Mouse (Mus musculus): ENCODE measurements around the gene Lkaaear1.

Lkaaear1 gene

GRCm38 (mm10) chr2:181698241-181698640 is at the start of gene Lkaaear1:
Gene Lkaaear1, minus strand, starts transcription at chr2:181698442.
- no peak for DNase-seq (ENCODE audit: extremely low read depth, insufficient read length, low spot score)

GRCm38 (mm10) chr2:181730051-181730450 is 31.8 kb upstream of the Lkaaear1 start:
- DNase-seq (ENCODE audit: extremely low read depth, insufficient read length, low spot score), result no peak

GRCm38 (mm10) chr2:181727659-181728262 is 29.5 kb upstream of the Lkaaear1 start:
- DNase-seq (ENCODE audit: extremely low read depth, insufficient read length, low spot score), result no peak

- no peak for DNase-seq (ENCODE audit: extremely low read depth, insufficient read length, low spot score)
These were observed 24.0 kb upstream of the Lkaaear1 start for GRCm38 (mm10) chr2:181722213-181722612.

GRCm38 (mm10) chr2:181721200-181721599 is 23.0 kb upstream of the Lkaaear1 start:
- DNase-seq (ENCODE audit: extremely low read depth, insufficient read length, low spot score), result no peak

- no peak for DNase-seq (ENCODE audit: extremely low read depth, insufficient read length, low spot score)
These were observed 21.8 kb upstream of the Lkaaear1 start for GRCm38 (mm10) chr2:181720061-181720460.

- no peak for DNase-seq (ENCODE audit: extremely low read depth, insufficient read length, low spot score)
These were observed 18.7 kb upstream of the Lkaaear1 start for GRCm38 (mm10) chr2:181716991-181717390.

- no peak for DNase-seq (ENCODE audit: extremely low read depth, insufficient read length, low spot score)
These were observed 17.1 kb upstream of the Lkaaear1 start for GRCm38 (mm10) chr2:181715382-181715781.

- no peak for DNase-seq (ENCODE audit: extremely low read depth, insufficient read length, low spot score)
These were observed 16.7 kb upstream of the Lkaaear1 start, which contains the start of gene Oprl1 for GRCm38 (mm10) chr2:181714903-181715326. Gene Oprl1, plus strand, starts transcription at chr2:181715016.

GRCm38 (mm10) chr2:181713749-181714148 is 15.5 kb upstream of the Lkaaear1 start:
- no peak for DNase-seq (ENCODE audit: extremely low read depth, insufficient read length, low spot score)

GRCm38 (mm10) chr2:181706668-181707067 is 8.4 kb upstream of the Lkaaear1 start:
- DNase-seq (ENCODE audit: extremely low read depth, insufficient read length, low spot score), result no peak

GRCm38 (mm10) chr2:181696801-181697420 is 1.3 kb downstream of the Lkaaear1 start:
- no peak for DNase-seq (ENCODE audit: extremely low read depth, insufficient read length, low spot score)

- no peak for DNase-seq (ENCODE audit: extremely low read depth, insufficient read length, low spot score)
These were observed 2.5 kb downstream of the Lkaaear1 start for GRCm38 (mm10) chr2:181695776-181696175.

- DNase-seq (ENCODE audit: extremely low read depth, insufficient read length, low spot score), result no peak
These were observed 3.7 kb downstream of the Lkaaear1 start for GRCm38 (mm10) chr2:181694581-181694980.

- DNase-seq (ENCODE audit: extremely low read depth, insufficient read length, low spot score), result peak; percentile 89
These were observed 4.6 kb downstream of the Lkaaear1 start, which contains the start of gene Rgs19 for GRCm38 (mm10) chr2:181693339-181694280. Gene Rgs19, minus strand, starts transcription at chr2:181693977.

- no peak for DNase-seq (ENCODE audit: extremely low read depth, insufficient read length, low spot score)
These were observed 5.9 kb downstream of the Lkaaear1 start for GRCm38 (mm10) chr2:181692304-181692703.

GRCm38 (mm10) chr2:181691571-181691970 is 6.7 kb downstream of the Lkaaear1 start:
- DNase-seq (ENCODE audit: extremely low read depth, insufficient read length, low spot score), result no peak

GRCm38 (mm10) chr2:181691083-181691482 is 7.2 kb downstream of the Lkaaear1 start:
- no peak for DNase-seq (ENCODE audit: extremely low read depth, insufficient read length, low spot score)

- no peak for DNase-seq (ENCODE audit: extremely low read depth, insufficient read length, low spot score)
These were observed 8.6 kb downstream of the Lkaaear1 start for GRCm38 (mm10) chr2:181689466-181690160.

- no peak for DNase-seq (ENCODE audit: extremely low read depth, insufficient read length, low spot score)
These were observed 10.7 kb downstream of the Lkaaear1 start for GRCm38 (mm10) chr2:181687586-181687985.

GRCm38 (mm10) chr2:181685686-181686085 is 12.6 kb downstream of the Lkaaear1 start:
- no peak for DNase-seq (ENCODE audit: extremely low read depth, insufficient read length, low spot score)
